Comparison of ENCODE assay signal across 12 mouse cellular contexts in genomic region chr15:78606059-78606458, GRCm38 (mm10). TPM values are rescaled to one million over a fixed set of nuclear protein-coding genes. Genes with fewer than 3 reads are reported as not detected.
DNase-seq lines count a peak whose midpoint lies in the region; ATAC-seq lines count a peak whose summit lies in the region.
"Had no signal": no experiment of that assay in that cellular context is flagged by ENCODE, and none has a peak within 500 bp of the region (broad histone marks: within the 10 kb centered on the region; RNA-seq: fewer than 3 reads in every experiment).

No protein-coding gene starts in this region.

- H3K27ac ChIP-seq in forebrain, embryonic 14.5 days (ENCODE audit: low read depth, low read length) = no peak overlapping the region
- H3K27ac ChIP-seq in forebrain, embryonic 10.5 days = no peak overlapping the region
- no peak overlapping the region for H3K27ac ChIP-seq in midbrain, embryonic 14.5 days (replicated peaks; ENCODE audit: low read depth, low read length)
- H3K27ac ChIP-seq in midbrain, embryonic 11.5 days (ENCODE audit: low read depth, low read length) = no peak overlapping the region
- H3K27ac ChIP-seq: embryonic facial prominence, embryonic 12.5 days; limb, embryonic 13.5 days had no signal

- 72% methylated on average over 6 of the region's 6 CpGs for WGBS in forebrain, embryonic 14.5 days
- 89% methylated on average over 6 of the region's 6 CpGs for WGBS in forebrain, embryonic 10.5 days
- WGBS in midbrain, embryonic 14.5 days = 88% methylated on average over 6 of the region's 6 CpGs
- 85% methylated on average over 6 of the region's 6 CpGs for WGBS in midbrain, embryonic 11.5 days

- H3K9me3 ChIP-seq in forebrain, embryonic 14.5 days (replicated peaks; ENCODE audit: control insufficient read depth, low read length) = no peaks in the 10 kb centered on the region
- peaks cover 6% of the 10 kb centered on the region for H3K9me3 ChIP-seq in forebrain, embryonic 10.5 days
- no peaks in the 10 kb centered on the region for H3K9me3 ChIP-seq in midbrain, embryonic 14.5 days (ENCODE audit: control insufficient read depth, low read length)
- no peaks in the 10 kb centered on the region for H3K9me3 ChIP-seq in midbrain, embryonic 11.5 days (ENCODE audit: control insufficient read depth, low read length)
- H3K9me3 ChIP-seq: embryonic facial prominence, embryonic 12.5 days; limb, embryonic 13.5 days had no signal

- no peak overlapping the region for H3K4me3 ChIP-seq in forebrain, embryonic 14.5 days (ENCODE audit: low read depth, low read length)
- no peak overlapping the region for H3K4me3 ChIP-seq in forebrain, embryonic 10.5 days
- H3K4me3 ChIP-seq in midbrain, embryonic 14.5 days (replicated peaks; ENCODE audit: low read depth, low read length) = no peak overlapping the region
- H3K4me3 ChIP-seq in midbrain, embryonic 11.5 days (ENCODE audit: low read depth, low read length) = no peak overlapping the region
- H3K4me3 ChIP-seq: embryonic facial prominence, embryonic 12.5 days; limb, embryonic 13.5 days had no signal

- DNase-seq in forebrain, embryonic 14.5 days (ENCODE audit: low spot score) = peak; percentile 49
- no peak for DNase-seq in forebrain, embryonic 10.5 days (ENCODE audit: extremely low spot score, low spot score)
- DNase-seq in midbrain, embryonic 14.5 days = peak; percentile 32
- DNase-seq in midbrain, embryonic 11.5 days (ENCODE audit: low spot score, missing footprints) = no peak
- DNase-seq in urinary bladder, postnatal 36 days (ENCODE audit: low spot score in 2 of 2) = no peak
- DNase-seq: heart, adult 18-20 months had no signal

- no peaks in the 10 kb centered on the region for H3K36me3 ChIP-seq in forebrain, embryonic 14.5 days (ENCODE audit: control insufficient read depth, insufficient read depth, low read length)
- H3K36me3 ChIP-seq in forebrain, embryonic 10.5 days (replicated peaks) = no peaks in the 10 kb centered on the region
- H3K36me3 ChIP-seq in midbrain, embryonic 14.5 days (ENCODE audit: control insufficient read depth, insufficient read depth, low read length) = no peaks in the 10 kb centered on the region
- H3K36me3 ChIP-seq in midbrain, embryonic 11.5 days (ENCODE audit: control insufficient read depth, insufficient read depth, low read length) = no peaks in the 10 kb centered on the region
- H3K36me3 ChIP-seq: embryonic facial prominence, embryonic 12.5 days; limb, embryonic 13.5 days had no signal

- H3K27me3 ChIP-seq in forebrain, embryonic 14.5 days (replicated peaks; ENCODE audit: control insufficient read depth, insufficient read depth, low read length) = no peaks in the 10 kb centered on the region
- no peaks in the 10 kb centered on the region for H3K27me3 ChIP-seq in forebrain, embryonic 10.5 days (ENCODE audit: poor library complexity, severe bottlenecking)
- H3K27me3 ChIP-seq in midbrain, embryonic 14.5 days (ENCODE audit: control insufficient read depth, insufficient read depth, low read length) = no peaks in the 10 kb centered on the region
- H3K27me3 ChIP-seq in midbrain, embryonic 11.5 days (ENCODE audit: control insufficient read depth, insufficient read depth, low read length) = no peaks in the 10 kb centered on the region
- H3K27me3 ChIP-seq: embryonic facial prominence, embryonic 12.5 days; limb, embryonic 13.5 days had no signal

- H3K4me1 ChIP-seq in forebrain, embryonic 14.5 days (ENCODE audit: control insufficient read depth, insufficient read depth, low read length) = peaks cover 3% of the 10 kb centered on the region; the same call in 1 of the 2 replicates
- H3K4me1 ChIP-seq in forebrain, embryonic 10.5 days = peaks cover 24% of the 10 kb centered on the region
- peaks cover 1% of the 10 kb centered on the region; the same call in 1 of the 2 replicates for H3K4me1 ChIP-seq in midbrain, embryonic 14.5 days (ENCODE audit: control insufficient read depth, insufficient read depth, low read length)
- H3K4me1 ChIP-seq in midbrain, embryonic 11.5 days (ENCODE audit: control insufficient read depth, insufficient read depth, low read length) = peaks cover 3% of the 10 kb centered on the region; the same call in 1 of the 2 replicates

- no peak overlapping the region for H3K4me2 ChIP-seq in forebrain, embryonic 14.5 days (ENCODE audit: low read length)
- H3K4me2 ChIP-seq in midbrain, embryonic 14.5 days (ENCODE audit: low read length) = no peak overlapping the region
- no peak overlapping the region for H3K4me2 ChIP-seq in midbrain, embryonic 11.5 days
- H3K4me2 ChIP-seq: embryonic facial prominence, embryonic 12.5 days; limb, embryonic 13.5 days had no signal

- H3K9ac ChIP-seq in forebrain, embryonic 14.5 days (ENCODE audit: low read length) = no peak overlapping the region
- H3K9ac ChIP-seq in midbrain, embryonic 14.5 days (replicated peaks; ENCODE audit: low read length) = no peak overlapping the region
- H3K9ac ChIP-seq in midbrain, embryonic 11.5 days (ENCODE audit: low read length) = no peak overlapping the region
- H3K9ac ChIP-seq: embryonic facial prominence, embryonic 12.5 days; limb, embryonic 13.5 days had no signal

- ATAC-seq in forebrain, embryonic 14.5 days = no peak
- ATAC-seq in midbrain, embryonic 14.5 days (ENCODE audit: low FRiP score, low TSS enrichment) = no peak
- ATAC-seq in midbrain, embryonic 11.5 days (ENCODE audit: low FRiP score) = no peak
- ATAC-seq in cerebellum, adult (ENCODE audit: insufficient number of reproducible peaks, low FRiP score, low TSS enrichment) = peak; percentile 70
- ATAC-seq in hematopoietic stem cell, adult 5-6 weeks (replicated peaks in 1 of 2; ENCODE audit: insufficient read depth in 1 of 2, low FRiP score in 2 of 2, low TSS enrichment in 1 of 2, low read depth in 1 of 2, poor library complexity in 2 of 2, severe bottlenecking in 2 of 2) = peak; percentile 80 to 81
- no peak for ATAC-seq in activated CD4-positive, CD25-positive, alpha-beta regulatory T cell, adult 4 months
- ATAC-seq: intestine, embryonic 16.5 days had no signal

RNA-seq across cellular contexts. Expression of gene Cyth4, which starts 9.2 kb away (rescaled TPM):
- polyA plus RNA-seq in forebrain, embryonic 14.5 days (2014; fragmentation: Nextera tagmentation; extraction: Ambion mirVana) = 2.4 and 2.7 TPM in 2 replicates
- polyA plus RNA-seq in forebrain, embryonic 10.5 days (2016; fragmentation: Nextera tagmentation; extraction: Ambion mirVana) = 4.5 TPM in 2 replicates
- polyA plus RNA-seq in midbrain, embryonic 14.5 days (2014; fragmentation: Nextera tagmentation; extraction: Ambion mirVana) = 1.8 and 2.3 TPM in 2 replicates
- polyA plus RNA-seq in midbrain, embryonic 11.5 days (2014; fragmentation: Nextera tagmentation; extraction: Ambion mirVana) = 2.0 and 2.7 TPM in 2 replicates
- 50.4 and 75.4 TPM in 2 replicates for total RNA-seq in hematopoietic stem cell, adult 5-6 weeks (2017)
- 100 to 1,000 TPM; 197 to 261 TPM for polyA plus RNA-seq in activated CD4-positive, CD25-positive, alpha-beta regulatory T cell, adult 4 months (2017; shearing (Covaris generic))

RNA-seq across cellular contexts. Expression of gene Rac2, which starts 33.5 kb away (rescaled TPM):
- 3.5 and 5.9 TPM in 2 replicates for polyA plus RNA-seq in forebrain, embryonic 14.5 days (2014; fragmentation: Nextera tagmentation; extraction: Ambion mirVana)
- 3.1 and 6.1 TPM in 2 replicates for polyA plus RNA-seq in forebrain, embryonic 10.5 days (2016; fragmentation: Nextera tagmentation; extraction: Ambion mirVana)
- polyA plus RNA-seq in midbrain, embryonic 14.5 days (2014; fragmentation: Nextera tagmentation; extraction: Ambion mirVana) = 3.7 and 7.0 TPM in 2 replicates
- polyA plus RNA-seq in midbrain, embryonic 11.5 days (2014; fragmentation: Nextera tagmentation; extraction: Ambion mirVana) = 4.3 and 8.5 TPM in 2 replicates
- total RNA-seq in hematopoietic stem cell, adult 5-6 weeks (2017) = 145 and 153 TPM in 2 replicates
- 1,000 to 10,000 TPM; 3,019 to 4,069 TPM for polyA plus RNA-seq in activated CD4-positive, CD25-positive, alpha-beta regulatory T cell, adult 4 months (2017; shearing (Covaris generic))

Comparison
In these comparisons a context has a peak if more than half of its experiments do, and no peak if none do; other contexts are left out.
1. DNase-seq: peak in forebrain, embryonic 14.5 days (single experiment) and midbrain, embryonic 14.5 days (single experiment); none in forebrain, embryonic 10.5 days (single experiment), midbrain, embryonic 11.5 days (single experiment) and urinary bladder, postnatal 36 days (0 of 2).
2. ATAC-seq: peak in cerebellum, adult (single experiment) and hematopoietic stem cell, adult 5-6 weeks (2 of 2); none in forebrain, embryonic 14.5 days (single experiment), midbrain, embryonic 14.5 days (single experiment), midbrain, embryonic 11.5 days (single experiment) and activated CD4-positive, CD25-positive, alpha-beta regulatory T cell, adult 4 months (single experiment).
3. RNA of gene Cyth4, which starts 9.2 kb away (polyA plus RNA-seq): 197 to 261 TPM in activated CD4-positive, CD25-positive, alpha-beta regulatory T cell, adult 4 months; 4.5 TPM in forebrain, embryonic 10.5 days, 2.0 to 2.7 TPM in midbrain, embryonic 11.5 days, 2.4 to 2.7 TPM in forebrain, embryonic 14.5 days and 1.8 to 2.3 TPM in midbrain, embryonic 14.5 days; every median in the first group is over 10 times any median in the second.
4. RNA of gene Rac2, which starts 33.5 kb away (polyA plus RNA-seq): 3,019 to 4,069 TPM in activated CD4-positive, CD25-positive, alpha-beta regulatory T cell, adult 4 months; 4.3 to 8.5 TPM in midbrain, embryonic 11.5 days, 3.7 to 7.0 TPM in midbrain, embryonic 14.5 days, 3.5 to 5.9 TPM in forebrain, embryonic 14.5 days and 3.1 to 6.1 TPM in forebrain, embryonic 10.5 days; every median in the first group is over 100 times any median in the second.